Mouse (Mus musculus): ENCODE measurements around the gene Rrm2. TPM values are rescaled to one million over a fixed set of nuclear protein-coding genes. Genes with fewer than 3 reads are reported as not detected.
"Not testable (repeated sequence)": the region's sequence is repeated elsewhere in the genome, so short reads cannot be mapped to it uniquely, and the experiment has no call there.

Rrm2 gene
- polyA plus RNA-seq, 1 experiment from 2014 or later = 405 TPM

DNA sequence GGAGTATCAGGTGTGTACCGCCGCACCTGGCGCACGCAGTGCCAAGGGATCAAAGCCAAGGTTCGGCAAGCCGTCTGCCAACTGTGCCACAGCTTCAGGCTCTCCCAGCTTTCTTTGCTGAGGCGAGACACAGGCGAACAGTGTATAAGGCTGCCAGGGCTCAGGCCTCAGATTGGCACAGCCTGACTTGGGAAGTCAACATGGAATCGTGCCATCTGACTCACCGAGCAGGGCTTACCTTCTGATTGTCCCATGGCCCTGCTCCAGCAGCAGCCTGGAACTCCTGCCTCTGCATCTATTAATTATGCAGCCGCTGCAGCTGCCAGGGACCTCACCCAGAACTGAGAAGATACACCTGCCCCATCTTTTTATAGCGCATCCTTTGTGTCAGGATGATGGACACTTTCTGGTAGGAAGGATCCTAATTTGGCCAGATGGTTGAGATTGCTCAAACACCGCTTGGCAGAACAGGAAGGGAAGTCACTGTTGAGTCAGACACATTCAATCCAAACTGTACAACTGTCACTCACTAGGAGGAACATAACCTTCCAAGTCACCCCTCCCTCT is 26.9 kb downstream of the Rrm2 start:
- ATAC-seq = peak; percentile 53
- H3K9ac ChIP-seq = no peak overlapping the region
- H3K9me3 ChIP-seq (replicated peaks) = 0 out of 2 replicates have a peak, but pooled peaks cover 2% of the 10 kb centered on the region
- H3K36me3 ChIP-seq (ENCODE audit: poor library complexity, severe bottlenecking) = no peaks in the 10 kb centered on the region
- WGBS = 74% methylated on average over 13 of the region's 13 CpGs
- no peak overlapping the region for H3K27ac ChIP-seq
- H3K4me3 ChIP-seq = no peak overlapping the region
- no peak overlapping the region for H3K4me2 ChIP-seq
- no peaks in the 10 kb centered on the region for H3K27me3 ChIP-seq
- H3K4me1 ChIP-seq = peaks cover 6% of the 10 kb centered on the region; the same call in 1 of the 2 replicates

DNA sequence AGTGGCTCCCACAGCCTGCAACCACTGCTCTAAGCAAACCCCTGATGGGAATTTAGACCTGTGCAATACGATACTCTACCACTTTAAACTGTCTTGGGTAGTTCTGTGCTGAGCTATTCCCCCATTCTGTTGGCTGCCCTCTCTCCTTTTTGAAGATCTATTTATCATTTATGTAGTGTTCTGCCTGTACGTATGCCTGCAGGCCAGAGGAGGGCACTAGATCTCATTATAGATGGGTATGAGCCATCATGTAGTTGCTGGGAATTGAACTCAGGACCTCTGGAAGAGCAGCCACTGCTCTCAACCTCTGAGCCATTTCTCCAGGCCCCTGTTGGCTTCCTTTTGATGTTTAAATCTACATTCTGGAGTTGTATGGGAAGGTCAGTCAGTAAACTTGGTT is 28.9 kb downstream of the Rrm2 start:
- no peak overlapping the region for H3K4me2 ChIP-seq
- no peak overlapping the region for H3K9ac ChIP-seq
- no peak overlapping the region for H3K4me3 ChIP-seq
- no peaks in the 10 kb centered on the region for H3K36me3 ChIP-seq (ENCODE audit: poor library complexity, severe bottlenecking)
- H3K9me3 ChIP-seq (replicated peaks) = no peaks in the 10 kb centered on the region
- WGBS = 77% methylated on average over 2 of the region's 2 CpGs
- H3K4me1 ChIP-seq = peaks cover 6% of the 10 kb centered on the region; the same call in 1 of the 2 replicates
- no peak for ATAC-seq
- H3K27ac ChIP-seq = no peak overlapping the region
- no peaks in the 10 kb centered on the region for H3K27me3 ChIP-seq

DNA sequence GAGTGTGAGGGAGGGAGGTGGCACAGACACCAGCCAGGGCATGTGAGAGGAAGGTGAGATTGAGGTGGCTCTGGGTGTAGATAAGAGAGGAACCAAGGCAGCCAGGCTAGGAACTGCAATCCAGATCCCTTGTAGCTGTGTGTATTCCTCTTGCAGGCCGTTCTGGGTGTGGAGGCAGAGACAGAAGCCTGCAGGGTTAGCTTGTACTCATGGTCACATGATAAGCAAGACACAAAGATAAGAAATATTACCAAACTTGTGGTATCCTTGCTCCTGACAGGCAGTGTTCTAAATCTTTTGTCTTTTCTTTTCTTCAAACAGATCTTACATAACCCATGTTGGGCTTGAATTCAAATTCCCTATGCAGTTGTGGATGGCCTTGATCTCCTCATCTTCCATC is 31.9 kb downstream of the Rrm2 start:
- Histone ChIP-seq H3K27me3 (no peaks in the 10 kb centered on the region), H3K9me3 (replicated peaks) (no peaks in the 10 kb centered on the region), H3K4me2 (no peak overlapping the region), H3K36me3 (ENCODE audit: poor library complexity, severe bottlenecking) (no peaks in the 10 kb centered on the region), H3K4me3 (no peak overlapping the region), H3K9ac (no peak overlapping the region), H3K27ac (no peak overlapping the region), H3K4me1 (peaks cover 4% of the 10 kb centered on the region; the same call in 1 of the 2 replicates)
- whole genome bisulfite sequencing = 82% methylated on average over 1 of the region's 1 CpGs
- ATAC-seq = no peak

DNA sequence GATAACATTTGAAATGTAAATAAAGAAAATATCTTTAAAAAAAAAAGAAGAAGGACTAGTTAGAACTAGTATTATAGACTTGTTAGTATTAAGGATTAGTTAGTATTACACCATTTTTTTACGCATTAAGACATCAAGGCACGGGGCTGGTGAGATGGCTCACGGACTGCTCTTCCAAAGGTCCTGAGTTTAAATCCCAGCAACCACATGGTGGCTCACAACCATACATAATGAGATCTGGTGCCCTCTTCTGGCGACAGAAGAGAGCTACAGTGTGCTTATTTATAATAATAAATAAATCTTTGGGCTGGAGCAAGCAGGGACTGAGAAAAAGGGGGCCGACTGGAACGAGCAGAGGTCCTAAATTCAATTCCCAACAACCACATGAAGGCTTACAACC is 33.5 kb downstream of the Rrm2 start:
- not testable (repeated sequence) for ATAC-seq; H3K36me3 ChIP-seq (ENCODE audit: poor library complexity, severe bottlenecking); H3K27ac ChIP-seq; H3K4me2 ChIP-seq; H3K9me3 ChIP-seq (replicated peaks); H3K9ac ChIP-seq; H3K4me1 ChIP-seq; H3K27me3 ChIP-seq; H3K4me3 ChIP-seq
- 66% methylated on average over 6 of the region's 6 CpGs for WGBS

DNA sequence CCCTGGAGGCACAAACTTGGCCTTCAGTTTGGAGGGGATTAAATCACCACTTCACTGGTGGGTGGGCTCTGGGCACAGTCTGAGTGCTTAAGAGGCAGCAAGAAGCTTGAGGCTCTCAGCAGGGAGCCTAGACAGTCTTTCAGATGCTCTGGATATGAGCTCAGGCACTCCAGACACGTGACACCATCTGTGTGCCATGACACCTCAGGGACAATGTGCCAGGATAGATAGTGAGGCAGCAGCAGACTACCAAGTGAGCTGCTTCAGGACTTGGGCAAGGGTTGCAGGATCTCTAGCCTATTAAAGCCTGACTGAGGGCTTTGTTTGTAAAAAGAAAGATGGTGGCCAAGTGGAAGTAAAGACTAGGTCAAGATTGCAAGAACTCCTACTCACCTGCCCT is 36.3 kb downstream of the Rrm2 start:
- H3K36me3 ChIP-seq (ENCODE audit: poor library complexity, severe bottlenecking) = no peaks in the 10 kb centered on the region
- H3K9ac ChIP-seq = no peak overlapping the region
- no peaks in the 10 kb centered on the region for H3K9me3 ChIP-seq (replicated peaks)
- no peaks in the 10 kb centered on the region for H3K27me3 ChIP-seq
- WGBS = 20% methylated on average over 1 of the region's 1 CpGs
- H3K4me1 ChIP-seq = peaks cover 14% of the 10 kb centered on the region
- H3K4me2 ChIP-seq = no peak overlapping the region
- no peak overlapping the region for H3K4me3 ChIP-seq
- ATAC-seq = no peak
- no peak overlapping the region for H3K27ac ChIP-seq

DNA sequence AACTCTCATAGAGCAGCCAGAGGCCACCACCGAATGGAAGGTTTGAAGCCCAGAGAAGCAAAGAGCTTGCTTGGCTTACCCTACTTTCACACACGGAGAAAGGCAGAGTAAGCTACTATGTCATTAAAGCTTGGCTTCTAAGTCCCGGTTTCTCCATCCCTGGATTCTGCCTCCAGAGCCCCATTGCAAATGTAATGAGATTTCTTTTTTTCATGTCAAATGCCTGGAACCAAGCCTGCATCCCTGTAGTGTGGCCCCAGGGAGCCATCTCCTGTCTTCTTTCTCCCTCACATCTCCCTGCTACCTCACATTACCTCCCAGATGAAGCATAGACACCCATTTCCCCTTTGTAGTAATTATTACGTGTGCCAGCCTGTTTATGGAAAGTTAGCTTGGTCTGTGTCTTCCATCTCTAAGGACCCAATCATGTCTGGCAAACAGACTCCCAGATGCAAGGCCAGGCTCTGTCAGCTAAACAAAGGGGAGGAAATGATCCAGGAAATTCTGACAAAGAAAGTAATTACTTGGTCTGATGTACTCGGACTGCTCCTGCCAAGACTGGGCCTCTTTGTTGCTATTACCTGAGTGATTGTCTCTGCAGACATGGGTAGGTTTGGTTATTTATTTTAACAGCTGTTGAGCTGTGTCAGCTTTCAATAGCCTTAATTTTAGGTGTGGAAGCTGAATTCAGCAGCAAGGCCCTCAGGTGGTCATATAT is 38.7 kb downstream of the Rrm2 start:
- WGBS = 44% methylated on average over 5 of the region's 5 CpGs
- H3K4me1 ChIP-seq = peaks cover 14% of the 10 kb centered on the region
- H3K4me2 ChIP-seq = no peak overlapping the region
- no peaks in the 10 kb centered on the region for H3K36me3 ChIP-seq (ENCODE audit: poor library complexity, severe bottlenecking)
- no peak for ATAC-seq
- peak overlapping the region; percentile 19 for H3K27ac ChIP-seq
- H3K9me3 ChIP-seq (replicated peaks) = no peaks in the 10 kb centered on the region
- no peak overlapping the region for H3K4me3 ChIP-seq
- no peaks in the 10 kb centered on the region for H3K27me3 ChIP-seq
- H3K9ac ChIP-seq = no peak overlapping the region

DNA sequence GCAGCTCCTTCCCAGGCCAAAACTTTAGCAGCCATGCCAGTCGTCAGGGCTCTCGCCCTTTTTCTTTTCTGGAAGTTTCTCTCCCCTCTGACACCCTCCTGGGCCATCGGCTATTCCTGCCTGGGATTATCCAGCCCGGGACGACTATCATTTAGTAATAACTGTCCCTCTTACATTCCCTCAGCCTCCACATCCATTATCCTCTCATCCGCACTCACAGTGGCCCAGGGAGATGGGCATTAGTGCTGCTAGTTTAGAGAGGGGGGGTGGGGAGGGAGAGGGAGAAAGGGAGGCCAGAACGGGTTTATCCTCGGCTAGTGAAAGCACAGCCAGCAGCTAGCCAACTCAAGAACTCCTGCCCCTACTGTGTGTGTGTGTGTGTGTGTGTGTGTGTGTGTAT is 39.3 kb downstream of the Rrm2 start:
- no peak overlapping the region for H3K9ac ChIP-seq
- 49% methylated on average over 8 of the region's 8 CpGs for WGBS
- H3K4me2 ChIP-seq = no peak overlapping the region
- peaks cover 14% of the 10 kb centered on the region for H3K4me1 ChIP-seq
- H3K36me3 ChIP-seq (ENCODE audit: poor library complexity, severe bottlenecking) = no peaks in the 10 kb centered on the region
- no peak overlapping the region for H3K4me3 ChIP-seq
- no peak overlapping the region for H3K27ac ChIP-seq
- H3K9me3 ChIP-seq (replicated peaks) = no peaks in the 10 kb centered on the region
- ATAC-seq = no peak
- H3K27me3 ChIP-seq = no peaks in the 10 kb centered on the region

DNA sequence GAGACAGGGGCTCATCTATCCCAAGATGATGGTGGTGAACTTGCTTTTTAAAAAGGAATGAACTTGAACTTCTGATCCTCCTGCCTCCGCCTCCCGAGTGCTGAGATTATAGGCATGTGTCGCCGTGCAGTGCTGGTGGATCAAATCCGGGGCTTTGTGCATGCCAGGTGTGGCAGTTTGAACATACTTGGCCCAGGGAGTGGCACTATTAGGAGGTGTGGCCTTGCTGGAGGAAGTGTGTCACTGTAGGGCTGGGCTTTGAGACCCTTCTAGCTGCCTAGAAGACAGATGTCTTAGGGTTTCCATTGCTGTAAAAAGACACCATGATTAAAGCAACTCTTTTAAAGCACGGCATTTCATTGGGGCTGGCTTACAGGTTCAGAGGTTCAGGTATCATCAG is 42.5 kb downstream of the Rrm2 start:
- no peaks in the 10 kb centered on the region for H3K36me3 ChIP-seq (ENCODE audit: poor library complexity, severe bottlenecking)
- no peaks in the 10 kb centered on the region for H3K9me3 ChIP-seq (replicated peaks)
- H3K27ac ChIP-seq = no peak overlapping the region
- H3K4me2 ChIP-seq = no peak overlapping the region
- peaks cover 14% of the 10 kb centered on the region for H3K4me1 ChIP-seq
- no peak overlapping the region for H3K4me3 ChIP-seq
- H3K9ac ChIP-seq = no peak overlapping the region
- WGBS = 93% methylated on average over 6 of the region's 6 CpGs
- ATAC-seq = no peak
- no peaks in the 10 kb centered on the region for H3K27me3 ChIP-seq

DNA sequence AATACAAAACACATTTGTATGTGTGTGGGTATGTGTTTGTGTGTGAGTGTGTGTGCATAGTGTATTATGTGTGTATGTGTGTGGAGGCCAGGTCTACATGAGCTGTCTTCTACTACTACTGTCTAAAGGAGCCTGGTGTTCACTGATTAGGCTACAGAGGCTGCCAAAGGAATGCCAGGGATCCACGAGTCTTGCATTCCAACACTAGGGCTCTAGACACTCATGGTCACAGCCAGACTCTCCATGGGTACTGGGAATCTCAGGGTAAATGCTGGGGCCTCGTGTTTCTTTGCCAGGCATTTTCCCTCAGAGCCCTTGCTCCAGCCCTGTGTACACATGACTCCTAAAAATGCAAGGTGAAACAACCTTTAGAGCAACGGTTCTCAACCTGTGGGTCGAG is 45.6 kb downstream of the Rrm2 start:
- no peaks in the 10 kb centered on the region for H3K36me3 ChIP-seq (ENCODE audit: poor library complexity, severe bottlenecking)
- no peak overlapping the region for H3K4me2 ChIP-seq
- no peak overlapping the region for H3K9ac ChIP-seq
- 78% methylated on average over 4 of the region's 4 CpGs for WGBS
- no peaks in the 10 kb centered on the region for H3K27me3 ChIP-seq
- ATAC-seq = no peak
- no peak overlapping the region for H3K27ac ChIP-seq
- H3K4me3 ChIP-seq = no peak overlapping the region
- no peaks in the 10 kb centered on the region for H3K9me3 ChIP-seq (replicated peaks)
- peaks cover 7% of the 10 kb centered on the region for H3K4me1 ChIP-seq

DNA sequence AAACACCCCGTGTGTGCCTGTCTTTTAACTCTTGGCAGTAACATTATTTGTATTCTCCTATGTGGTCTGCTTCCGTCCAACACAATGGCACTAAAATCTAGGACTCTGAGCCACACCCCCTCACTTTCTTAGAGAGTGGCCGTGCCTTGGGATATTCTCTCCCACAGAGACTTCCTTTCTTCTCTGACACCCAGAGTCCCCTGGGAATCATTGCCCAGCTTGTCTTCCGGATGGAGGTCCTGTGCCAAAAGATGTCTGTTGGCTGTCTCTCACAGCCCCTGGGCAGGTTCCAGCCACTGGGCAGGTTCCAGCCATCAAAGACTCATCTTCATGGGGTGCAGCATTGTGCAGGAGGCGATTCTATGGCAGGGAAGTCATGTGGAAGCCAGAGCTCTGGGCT is 46.7 kb downstream of the Rrm2 start:
- Histone ChIP-seq H3K4me2 (no peak overlapping the region), H3K9ac (no peak overlapping the region), H3K27me3 (no peaks in the 10 kb centered on the region), H3K27ac (no peak overlapping the region), H3K9me3 (replicated peaks) (no peaks in the 10 kb centered on the region), H3K4me1 (peaks cover 8% of the 10 kb centered on the region), H3K36me3 (ENCODE audit: poor library complexity, severe bottlenecking) (no peaks in the 10 kb centered on the region), H3K4me3 (no peak overlapping the region)
- ATAC-seq = no peak
- 54% methylated on average over 5 of the region's 5 CpGs for WGBS

DNA sequence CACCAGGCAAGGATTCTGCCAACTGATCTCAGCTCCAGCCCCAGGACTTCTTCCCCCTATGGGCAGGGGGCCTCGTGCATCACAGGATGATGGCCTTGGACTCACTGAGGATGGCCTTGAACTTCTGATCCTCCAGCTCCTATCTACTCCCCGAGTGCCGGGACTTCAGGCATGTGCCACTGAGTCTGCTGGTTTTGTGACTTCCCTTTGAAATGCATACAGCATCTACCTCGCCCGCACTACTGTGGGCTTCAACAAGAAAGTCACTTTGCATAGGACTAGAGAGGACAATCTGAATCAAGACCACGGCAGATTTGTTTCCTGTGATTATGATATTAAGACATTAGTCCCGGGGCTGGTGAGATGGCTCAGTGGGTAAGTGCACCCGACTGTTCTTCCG is 47.4 kb downstream of the Rrm2 start:
- Histone ChIP-seq H3K9me3 (replicated peaks) (no peaks in the 10 kb centered on the region), H3K4me1 (peaks cover 8% of the 10 kb centered on the region), H3K4me3 (no peak overlapping the region), H3K36me3 (ENCODE audit: poor library complexity, severe bottlenecking) (no peaks in the 10 kb centered on the region), H3K27me3 (no peaks in the 10 kb centered on the region), H3K27ac (no peak overlapping the region), H3K9ac (no peak overlapping the region), H3K4me2 (no peak overlapping the region)
- ATAC-seq = no peak
- 92% methylated on average over 9 of the region's 9 CpGs for WGBS

DNA sequence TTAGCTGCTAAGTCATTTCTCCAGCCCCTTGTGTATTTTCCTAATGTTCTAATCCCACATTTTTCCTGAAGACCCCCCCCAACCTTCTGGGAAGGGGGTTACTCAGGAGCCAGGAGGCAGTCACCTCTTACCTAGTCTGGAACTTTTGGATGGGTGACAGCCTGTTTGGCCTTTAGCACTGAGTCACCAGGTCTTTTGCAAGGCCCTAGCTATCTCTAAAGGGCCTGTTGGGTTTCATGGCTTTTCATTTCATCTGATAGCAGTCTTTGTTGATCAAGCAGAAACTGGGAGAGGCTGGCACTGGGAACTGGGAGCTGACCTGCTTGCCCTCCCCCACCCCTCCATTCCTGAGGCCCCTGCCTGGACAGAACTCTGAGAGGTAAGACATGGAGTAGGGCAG is 49.3 kb downstream of the Rrm2 start:
- peaks cover 13% of the 10 kb centered on the region for H3K4me1 ChIP-seq
- no peak for ATAC-seq
- no peak overlapping the region for H3K4me3 ChIP-seq
- no peaks in the 10 kb centered on the region for H3K27me3 ChIP-seq
- no peak overlapping the region for H3K27ac ChIP-seq
- no peaks in the 10 kb centered on the region for H3K9me3 ChIP-seq (replicated peaks)
- H3K9ac ChIP-seq = no peak overlapping the region
- no peak overlapping the region for H3K4me2 ChIP-seq
- no peaks in the 10 kb centered on the region for H3K36me3 ChIP-seq (ENCODE audit: poor library complexity, severe bottlenecking)

DNA sequence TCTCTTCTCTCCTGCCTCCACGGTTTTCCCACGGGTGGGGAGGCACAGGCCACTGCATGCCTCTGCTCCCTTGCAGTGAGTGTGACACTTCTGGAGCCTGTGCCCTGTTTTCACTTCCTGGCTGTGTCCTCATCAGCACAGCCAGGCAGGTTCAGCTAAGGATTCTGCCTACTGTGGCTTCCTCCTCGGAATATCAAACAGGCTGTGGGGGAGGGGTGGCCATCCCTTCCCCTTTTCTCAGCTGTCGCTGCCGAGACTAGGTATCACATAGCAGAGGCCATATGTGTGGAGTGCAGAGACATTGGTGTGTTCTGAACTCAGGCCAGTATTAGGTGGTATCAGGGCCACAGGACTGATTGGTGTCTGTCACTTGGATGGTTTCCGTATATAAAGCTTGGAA is 50.3 kb downstream of the Rrm2 start:
- H3K27me3 ChIP-seq = no peaks in the 10 kb centered on the region
- H3K4me3 ChIP-seq = no peak overlapping the region
- H3K27ac ChIP-seq = no peak overlapping the region
- WGBS = 25% methylated on average over 6 of the region's 6 CpGs
- no peak overlapping the region for H3K9ac ChIP-seq
- H3K9me3 ChIP-seq (replicated peaks) = no peaks in the 10 kb centered on the region
- H3K36me3 ChIP-seq (ENCODE audit: poor library complexity, severe bottlenecking) = no peaks in the 10 kb centered on the region
- no peak overlapping the region for H3K4me2 ChIP-seq
- 0 out of 2 replicates have a peak, but pooled peaks have one; percentile 19 for ATAC-seq
- peaks cover 14% of the 10 kb centered on the region for H3K4me1 ChIP-seq
